Mouse (Mus musculus) layer of hippocampus, adult 9-10 months (tissue): ENCODE results near the gene Bola1.

Experiments used
- DNase-seq: peaks from one replicate; pipeline ENCODE4 v3.0.0; 2022; ENCODE audit warnings: low spot score

Gene Bola1

GRCm38 (mm10) chr3:96151836-96152235, 67.7 kb downstream of the Bola1 start:
- no peak for DNase-seq

- peak; percentile 74 for DNase-seq
Observed at GRCm38 (mm10) chr3:96147950-96148349, 71.6 kb downstream of the Bola1 start.
